Mouse (Mus musculus) splenic B cell, adult 2 months (primary cell): Measurements from ENCODE around the gene Crtc1.

Experiments used
- DNase-seq: peaks from one replicate; pipeline ENCODE4 v3.0.0-alpha.2; 2011; ENCODE audit warnings: low read depth, low spot score
- H3K27me3 ChIP-seq: 2 replicates; pipeline ENCODE4 v1.6.1; 2012; ENCODE audit warnings: mild to moderate bottlenecking, low read length, moderate library complexity, mixed read lengths; ENCODE audit not compliant: control insufficient read depth, poor library complexity, insufficient read depth, severe bottlenecking
- H3K36me3 ChIP-seq: 2 replicates; pipeline ENCODE4 v1.6.1; 2012; ENCODE audit warnings: mild to moderate bottlenecking, low read length, moderate library complexity, mixed read lengths; ENCODE audit not compliant: control insufficient read depth, poor library complexity, insufficient read depth, severe bottlenecking

The Crtc1 gene

GRCm38 (mm10) chr8:70439055-70439847 is at the start of gene Crtc1:
TSS of gene Crtc1 (minus strand) at chr8:70439579.
- DNase-seq: peak; percentile 99
- no peaks in the 10 kb centered on the region for H3K27me3 ChIP-seq

GRCm38 (mm10) chr8:70488931-70489470 is 49.6 kb upstream of the Crtc1 start:
- no peak for DNase-seq
- no peaks in the 10 kb centered on the region for H3K36me3 ChIP-seq
- H3K27me3 ChIP-seq: peaks cover 2% of the 10 kb centered on the region

More at GRCm38 (mm10) chr8:70439055-70439847, at the start of gene Crtc1:
- no peaks in the 10 kb centered on the region for H3K36me3 ChIP-seq

GRCm38 (mm10) chr8:70487993-70488796 is 48.8 kb upstream of the Crtc1 start:
- H3K27me3 ChIP-seq: peaks cover 2% of the 10 kb centered on the region
- no peak for DNase-seq

GRCm38 (mm10) chr8:70486941-70487520 is 47.7 kb upstream of the Crtc1 start, which contains the start of gene Tmem59l:
TSS of gene Tmem59l (minus strand) at chr8:70487358.
- no peaks in the 10 kb centered on the region for H3K36me3 ChIP-seq
- DNase-seq: no peak
- peaks cover 2% of the 10 kb centered on the region for H3K27me3 ChIP-seq

More at GRCm38 (mm10) chr8:70487993-70488796, 48.8 kb upstream of the Crtc1 start:
- H3K36me3 ChIP-seq: no peaks in the 10 kb centered on the region

- DNase-seq: no peak
- no peaks in the 10 kb centered on the region for H3K36me3 ChIP-seq
- H3K27me3 ChIP-seq: no peaks in the 10 kb centered on the region; the same call in 1 of the 2 replicates
These were observed 46.9 kb upstream of the Crtc1 start for GRCm38 (mm10) chr8:70486191-70486681.

GRCm38 (mm10) chr8:70482943-70483342 is 43.6 kb upstream of the Crtc1 start:
- H3K27me3 ChIP-seq: no peaks in the 10 kb centered on the region
- DNase-seq: no peak

GRCm38 (mm10) chr8:70481908-70482307 is 42.5 kb upstream of the Crtc1 start:
- H3K36me3 ChIP-seq: no peaks in the 10 kb centered on the region

More at GRCm38 (mm10) chr8:70482943-70483342, 43.6 kb upstream of the Crtc1 start:
- no peaks in the 10 kb centered on the region for H3K36me3 ChIP-seq

GRCm38 (mm10) chr8:70477269-70477982 is 38.0 kb upstream of the Crtc1 start:
- DNase-seq: peak; percentile 58
- H3K27me3 ChIP-seq: no peaks in the 10 kb centered on the region

More at GRCm38 (mm10) chr8:70481908-70482307, 42.5 kb upstream of the Crtc1 start:
- H3K27me3 ChIP-seq: no peaks in the 10 kb centered on the region
- DNase-seq: no peak

GRCm38 (mm10) chr8:70476333-70477268 is 37.2 kb upstream of the Crtc1 start, which contains the start of gene Klhl26:
TSS of gene Klhl26 (minus strand) at chr8:70476968.
- H3K36me3 ChIP-seq: no peaks in the 10 kb centered on the region
- peak; percentile 97 for DNase-seq

More at GRCm38 (mm10) chr8:70477269-70477982, 38.0 kb upstream of the Crtc1 start:
- H3K36me3 ChIP-seq: no peaks in the 10 kb centered on the region

GRCm38 (mm10) chr8:70471856-70472255 is 32.5 kb upstream of the Crtc1 start:
- H3K27me3 ChIP-seq: no peaks in the 10 kb centered on the region

More at GRCm38 (mm10) chr8:70476333-70477268, 37.2 kb upstream of the Crtc1 start, which contains the start of gene Klhl26:
- no peaks in the 10 kb centered on the region for H3K27me3 ChIP-seq

GRCm38 (mm10) chr8:70469938-70470337 is 30.6 kb upstream of the Crtc1 start:
- H3K36me3 ChIP-seq: no peaks in the 10 kb centered on the region
- DNase-seq: no peak

More at GRCm38 (mm10) chr8:70471856-70472255, 32.5 kb upstream of the Crtc1 start:
- DNase-seq: no peak
- no peaks in the 10 kb centered on the region for H3K36me3 ChIP-seq

GRCm38 (mm10) chr8:70469295-70469916 is 30.0 kb upstream of the Crtc1 start:
- no peak for DNase-seq
- H3K27me3 ChIP-seq: no peaks in the 10 kb centered on the region

More at GRCm38 (mm10) chr8:70469938-70470337, 30.6 kb upstream of the Crtc1 start:
- no peaks in the 10 kb centered on the region for H3K27me3 ChIP-seq

More at GRCm38 (mm10) chr8:70469295-70469916, 30.0 kb upstream of the Crtc1 start:
- no peaks in the 10 kb centered on the region for H3K36me3 ChIP-seq
